Mouse (Mus musculus) stomach, postnatal 0 days (tissue): ENCODE results near the gene Tamm41. TPM values are rescaled to one million over a fixed set of nuclear protein-coding genes. Genes with fewer than 3 reads are reported as not detected.

ENCODE experiments used
- ATAC-seq: fragments of 200-750 bp; cut with Nextera tagmentation; 2 replicates; pipeline ENCODE4 v1.8.0; 2017; ENCODE audit not compliant: low FRiP score, low TSS enrichment
- DNase-seq: peaks from one replicate; pipeline ENCODE4 v3.0.0-alpha.2; 2016; ENCODE audit warnings: low spot score
- H3K27ac ChIP-seq: fragments of 300-500 bp; sonication (generic); replicated peaks from 2 replicates; pipeline ENCODE4 v1.5.1; 2014; ENCODE audit warnings: mild to moderate bottlenecking, control low read depth
- H3K27me3 ChIP-seq: fragments of 300-500 bp; sonication (generic); 2 replicates; pipeline ENCODE4 v1.6.1; 2014; ENCODE audit warnings: low read length; ENCODE audit not compliant: control insufficient read depth, insufficient read depth
- H3K36me3 ChIP-seq: fragments of 300-500 bp; sonication (generic); 2 replicates; pipeline ENCODE4 v1.6.1; 2014; ENCODE audit warnings: low read length, mixed read lengths; ENCODE audit not compliant: control insufficient read depth, insufficient read depth
- H3K4me1 ChIP-seq: fragments of 300-500 bp; sonication (generic); replicated peaks from 2 replicates; pipeline ENCODE4 v1.6.1; 2014; ENCODE audit warnings: antibody characterized with exemption; ENCODE audit not compliant: control insufficient read depth, insufficient read depth
- H3K4me2 ChIP-seq: fragments of 300-500 bp; sonication (generic); replicated peaks from 2 replicates; pipeline ENCODE4 v1.6.1; 2014; ENCODE audit warnings: low read depth, mild to moderate bottlenecking, control low read depth, moderate library complexity
- H3K4me3 ChIP-seq: fragments of 300-500 bp; sonication (generic); 2 replicates; pipeline ENCODE4 v1.5.1; 2014; ENCODE audit warnings: low read depth, low read length, control low read depth
- H3K9ac ChIP-seq: fragments of 300-500 bp; sonication (generic); 2 replicates; pipeline ENCODE4 v1.6.1; 2014; ENCODE audit warnings: mild to moderate bottlenecking, low read length, control low read depth, mixed read lengths
- H3K9me3 ChIP-seq: fragments of 300-500 bp; sonication (generic); 2 replicates; pipeline ENCODE4 v1.6.1; 2016; ENCODE audit warnings: low read length; ENCODE audit not compliant: control insufficient read depth
- CTCF ChIP-seq: IDR thresholded peaks from 2 replicates; pipeline ENCODE4 v1.5.1; 2016; ENCODE audit warnings: antibody characterized with exemption, low read depth, mild to moderate bottlenecking, moderate library complexity
- EP300 ChIP-seq: optimal IDR thresholded peaks from 2 replicates; pipeline ENCODE3; 2016; ENCODE audit warnings: antibody characterized with exemption
- WGBS: fragments of 180-500 bp; shearing (Covaris S2); extraction: QIAGEN DNeasy Blood & Tissue Kit; methylation state at CpG from one replicate; pipeline ENCODE4 v1.1.7; 2014; 5-methylcytosine and 5-hydroxymethylcytosine counted together
- polyA plus RNA-seq: library from polyadenylated mRNA; unstranded; fragments of >200 nt; fragmentation: Nextera tagmentation; extraction: Ambion mirVana; gene quantifications from 2 replicates; pipeline ENCODE4 v1.2.1, GENCODE M21; 2015

Tamm41 gene
- polyA plus RNA-seq, 1 experiment from 2014 or later = 35.8 TPM

DNA sequence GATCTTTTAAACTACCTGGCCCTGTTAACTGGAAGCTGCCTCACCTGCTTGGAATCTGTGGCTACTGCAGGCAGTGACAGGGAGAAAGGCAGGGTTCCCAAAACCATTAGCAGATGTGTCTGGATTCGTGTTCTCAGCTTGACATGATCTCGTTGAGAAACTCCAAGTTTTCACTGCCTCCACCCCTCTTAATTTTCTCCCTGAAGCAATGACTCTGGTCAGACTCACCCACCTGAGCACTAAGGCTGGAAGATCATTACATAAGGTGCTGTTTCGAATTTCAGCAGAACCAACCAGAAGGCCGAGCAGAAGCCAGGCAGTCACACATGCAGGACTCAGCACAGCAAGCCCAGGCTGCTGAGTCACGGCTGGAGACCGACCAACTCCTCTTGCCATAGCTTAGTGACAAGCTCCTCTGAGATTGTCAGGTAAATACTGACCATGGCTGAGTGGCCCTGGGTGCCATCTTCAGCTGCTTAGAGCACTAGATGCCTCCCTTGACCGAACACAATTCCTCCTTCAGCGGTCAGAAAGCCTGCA is 32.3 kb downstream of the Tamm41 start:
- no peak overlapping the region for H3K4me2 ChIP-seq

DNA sequence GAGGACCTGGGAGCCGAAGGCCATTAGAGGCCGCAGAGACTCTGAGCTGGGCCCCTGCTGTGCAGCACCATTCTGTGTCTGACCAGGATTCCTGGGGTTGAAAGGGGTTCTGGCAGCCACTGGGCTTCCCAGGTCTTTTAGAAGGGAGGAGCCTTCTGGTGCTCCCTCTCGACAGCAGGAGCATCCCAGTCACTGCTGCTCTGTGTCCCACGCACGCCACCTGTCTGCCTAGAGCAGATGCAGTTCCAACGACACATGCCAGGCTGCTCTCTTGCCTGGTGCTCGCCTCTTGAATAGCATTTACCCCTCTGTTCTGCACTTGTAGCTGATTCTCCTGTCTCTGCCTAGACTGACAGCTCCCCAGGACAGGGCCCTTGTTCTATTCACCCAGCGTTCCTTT is 33.0 kb downstream of the Tamm41 start:
- no peaks in the 10 kb centered on the region for H3K4me1 ChIP-seq
- no peaks in the 10 kb centered on the region; the same call in 1 of the 2 replicates for H3K36me3 ChIP-seq
- no peak overlapping the region for H3K4me2 ChIP-seq
- DNase-seq = no peak
- no peak overlapping the region for H3K9ac ChIP-seq
- no peaks in the 10 kb centered on the region for H3K27me3 ChIP-seq
- ATAC-seq = no peak
- H3K9me3 ChIP-seq = no peaks in the 10 kb centered on the region
- 90% methylated on average over 8 of the region's 8 CpGs for WGBS
- no peak overlapping the region for H3K4me3 ChIP-seq
- TF ChIP-seq CTCF = peak; percentile 16; the same call in 1 of the 2 replicates
- no peak for TF ChIP-seq EP300
- no peak overlapping the region for H3K27ac ChIP-seq

More for the DNA sequence above, 32.3 kb downstream of the Tamm41 start:
- Histone ChIP-seq H3K4me1 (no peaks in the 10 kb centered on the region), H3K36me3 (no peaks in the 10 kb centered on the region; the same call in 1 of the 2 replicates), H3K27me3 (no peaks in the 10 kb centered on the region), H3K27ac (no peak overlapping the region), H3K9ac (no peak overlapping the region), H3K4me3 (no peak overlapping the region), H3K9me3 (no peaks in the 10 kb centered on the region)
- DNase-seq (no peak), ATAC-seq (no peak)
- TF ChIP-seq EP300 (no peak), CTCF (no peak)
- 72% methylated on average over 8 of the region's 8 CpGs for WGBS

DNA sequence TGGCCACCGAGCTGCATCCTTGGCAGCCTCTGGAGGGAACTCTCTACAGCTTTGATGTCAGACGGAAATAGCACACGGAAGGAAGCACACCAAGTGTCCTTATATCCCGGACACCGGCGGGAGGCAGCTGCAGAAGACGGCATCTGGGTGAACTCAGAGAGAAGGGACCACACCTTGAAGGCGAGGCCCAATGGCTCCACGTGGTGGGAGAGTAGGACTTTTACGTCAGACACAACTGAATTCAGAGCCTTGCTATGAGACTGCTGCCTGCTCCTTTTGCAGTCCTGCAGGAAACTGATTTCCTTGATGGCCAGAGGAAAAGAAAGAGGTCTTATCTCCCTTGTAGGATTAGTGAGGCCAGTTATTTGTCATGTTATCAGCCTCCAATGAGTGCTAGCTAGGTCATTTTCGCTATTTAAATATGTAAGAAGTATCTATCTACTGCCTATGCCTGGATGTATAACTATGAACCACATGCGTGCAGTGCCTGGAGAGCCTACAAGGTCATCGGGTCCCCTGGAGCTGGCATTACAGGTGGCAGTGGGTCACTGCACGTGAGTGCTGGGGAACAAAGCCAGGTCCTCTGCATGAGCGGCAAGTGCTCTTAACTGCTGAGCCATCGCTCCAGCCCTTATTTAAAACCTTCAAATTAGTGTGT is 39.2 kb downstream of the Tamm41 start:
- Histone ChIP-seq H3K4me2 (no peak overlapping the region), H3K9ac (no peak overlapping the region), H3K9me3 (no peaks in the 10 kb centered on the region), H3K4me1 (no peaks in the 10 kb centered on the region), H3K36me3 (no peaks in the 10 kb centered on the region), H3K4me3 (no peak overlapping the region), H3K27me3 (no peaks in the 10 kb centered on the region), H3K27ac (no peak overlapping the region)
- TF ChIP-seq EP300 (no peak), CTCF (no peak)
- ATAC-seq = peak; percentile 73; the same call in 1 of the 2 replicates
- WGBS = 54% methylated on average over 16 of the region's 16 CpGs
- DNase-seq = peak; percentile 57

DNA sequence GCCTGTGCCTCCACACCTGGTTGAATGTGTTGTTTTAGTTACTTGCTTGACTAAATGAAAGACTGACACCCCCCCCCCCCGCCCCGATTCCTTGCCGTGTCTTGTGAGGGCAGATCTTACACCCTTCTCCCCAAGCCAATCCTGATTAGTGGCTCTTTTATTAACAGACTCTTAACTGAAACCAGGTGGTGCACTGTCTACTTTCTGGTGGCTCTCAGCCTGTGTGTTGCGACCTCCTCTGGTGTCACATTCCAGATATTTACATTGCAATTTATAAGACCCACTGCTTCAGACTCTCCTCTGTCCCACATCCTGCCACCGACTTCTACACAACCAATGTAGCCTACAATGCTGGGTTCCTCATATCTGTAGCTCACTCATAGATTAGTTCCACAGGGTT is 40.2 kb downstream of the Tamm41 start:
- no peaks in the 10 kb centered on the region for H3K27me3 ChIP-seq
- H3K4me2 ChIP-seq = no peak overlapping the region
- TF ChIP-seq EP300 = no peak
- TF ChIP-seq CTCF = no peak
- no peaks in the 10 kb centered on the region for H3K36me3 ChIP-seq
- H3K9ac ChIP-seq = no peak overlapping the region
- WGBS = 57% methylated on average over 5 of the region's 5 CpGs
- ATAC-seq (no peak), DNase-seq (no peak)
- H3K4me3 ChIP-seq = no peak overlapping the region
- no peaks in the 10 kb centered on the region for H3K9me3 ChIP-seq
- no peak overlapping the region for H3K27ac ChIP-seq
- no peaks in the 10 kb centered on the region for H3K4me1 ChIP-seq

DNA sequence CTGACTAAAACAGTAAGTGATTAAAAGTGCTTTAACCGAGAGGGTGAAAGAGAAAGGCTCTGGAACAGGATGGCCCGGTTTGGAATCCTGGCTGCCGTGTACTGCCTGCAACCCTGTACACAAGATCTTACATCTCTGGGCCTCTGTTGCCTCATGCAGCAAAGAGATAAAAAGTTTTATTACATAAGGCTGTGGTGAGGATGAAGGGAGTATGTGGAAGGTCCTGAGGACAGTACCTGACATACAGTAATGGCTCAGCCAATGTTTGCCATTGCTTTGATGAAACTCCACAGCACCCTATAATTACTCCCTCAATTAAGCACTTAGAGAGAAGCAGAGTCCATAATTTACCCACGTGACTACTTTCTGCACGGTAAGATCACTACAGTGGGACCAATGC is 40.8 kb downstream of the Tamm41 start:
- no peaks in the 10 kb centered on the region for H3K27me3 ChIP-seq
- no peak for ATAC-seq
- H3K36me3 ChIP-seq = no peaks in the 10 kb centered on the region
- 64% methylated on average over 5 of the region's 5 CpGs for WGBS
- H3K27ac ChIP-seq = peak overlapping the region; percentile 20; the same call in 1 of the 2 replicates
- no peak overlapping the region for H3K9ac ChIP-seq
- H3K4me1 ChIP-seq = no peaks in the 10 kb centered on the region
- TF ChIP-seq EP300 (no peak), CTCF (no peak)
- no peak overlapping the region for H3K4me3 ChIP-seq
- DNase-seq = no peak
- no peaks in the 10 kb centered on the region for H3K9me3 ChIP-seq
- no peak overlapping the region for H3K4me2 ChIP-seq

DNA sequence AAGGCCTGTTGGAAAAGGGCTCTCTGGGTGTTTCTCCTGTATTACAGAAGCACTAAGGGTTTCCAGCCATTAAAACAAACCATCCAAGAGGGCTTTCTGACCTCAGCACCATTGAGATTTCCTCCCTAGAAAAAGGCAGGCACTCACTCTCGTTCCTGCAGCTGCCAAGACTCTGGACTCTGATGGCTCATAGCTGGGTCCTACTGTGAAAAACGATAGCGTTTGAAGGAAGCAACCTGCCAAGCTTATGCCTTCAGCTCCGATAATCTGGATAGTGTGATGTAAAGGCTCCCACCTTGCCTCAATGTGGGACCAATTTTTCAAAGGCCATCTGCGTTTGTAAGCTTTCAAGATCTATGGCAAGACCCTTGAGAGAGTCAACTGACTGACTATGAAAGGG is 43.6 kb downstream of the Tamm41 start:
- TF ChIP-seq CTCF (no peak), EP300 (no peak)
- no peaks in the 10 kb centered on the region for H3K27me3 ChIP-seq
- H3K4me1 ChIP-seq = no peaks in the 10 kb centered on the region
- H3K4me2 ChIP-seq = no peak overlapping the region
- H3K36me3 ChIP-seq = no peaks in the 10 kb centered on the region
- no peak overlapping the region for H3K9ac ChIP-seq
- no peak overlapping the region; the same call in 1 of the 2 replicates for H3K27ac ChIP-seq
- no peaks in the 10 kb centered on the region for H3K9me3 ChIP-seq
- ATAC-seq (no peak), DNase-seq (no peak)
- no peak overlapping the region for H3K4me3 ChIP-seq
- 79% methylated on average over 5 of the region's 5 CpGs for WGBS
